In the genomic region with DNA sequence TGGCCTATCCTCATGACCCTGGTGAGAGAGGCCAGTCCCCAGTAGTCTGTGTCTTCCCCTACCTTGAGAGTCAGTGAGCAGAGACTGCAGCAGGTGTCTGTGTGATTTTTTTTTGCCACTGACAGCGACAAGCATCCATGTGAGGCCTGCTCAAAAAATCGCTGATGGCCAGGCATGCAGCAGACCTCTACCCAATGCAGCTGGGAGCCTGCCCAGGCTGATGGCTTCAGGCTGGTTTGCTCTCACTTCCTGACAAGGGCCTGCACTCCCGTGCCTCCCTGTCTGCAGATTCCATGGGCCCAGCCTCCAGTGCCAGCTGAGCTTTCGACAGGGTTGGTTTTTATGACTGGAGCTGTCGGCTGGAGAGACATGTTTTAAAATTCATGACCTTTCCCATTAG, we compare ENCODE assay signal across 12 mouse cellular contexts.
DNase-seq lines count a peak whose midpoint lies in the region; ATAC-seq lines count a peak whose summit lies in the region.
"Had no signal": no experiment of that assay in that cellular context is flagged by ENCODE, and none has a peak within 500 bp of the region (broad histone marks: within the 10 kb centered on the region; RNA-seq: fewer than 3 reads in every experiment).

No protein-coding gene starts in this region.

- H3K4me1 ChIP-seq in kidney, embryonic 16.5 days (ENCODE audit: insufficient read depth, low read length): peaks cover 22% of the 10 kb centered on the region
- H3K4me1 ChIP-seq in neural tube, embryonic 13.5 days (replicated peaks): peaks cover 27% of the 10 kb centered on the region
- H3K4me1 ChIP-seq: liver, embryonic 15.5 days had no signal

- 36% methylated on average over 5 of the region's 5 CpGs for WGBS in kidney, embryonic 16.5 days
- WGBS in neural tube, embryonic 13.5 days: 24% methylated on average over 5 of the region's 5 CpGs

- H3K4me3 ChIP-seq in kidney, embryonic 16.5 days (ENCODE audit: low read length): no peak overlapping the region
- no peak overlapping the region for H3K4me3 ChIP-seq in neural tube, embryonic 13.5 days
- H3K4me3 ChIP-seq: erythroblast, embryonic 14.5 days; liver, embryonic 15.5 days had no signal

- H3K36me3 ChIP-seq in kidney, embryonic 16.5 days (ENCODE audit: insufficient read depth, low read length): no peaks in the 10 kb centered on the region
- H3K36me3 ChIP-seq in neural tube, embryonic 13.5 days: no peaks in the 10 kb centered on the region
- H3K36me3 ChIP-seq: liver, embryonic 15.5 days had no signal

- H3K4me2 ChIP-seq in kidney, embryonic 16.5 days (replicated peaks; ENCODE audit: low read depth, low read length): no peak overlapping the region
- no peak overlapping the region for H3K4me2 ChIP-seq in neural tube, embryonic 13.5 days
- H3K4me2 ChIP-seq: hindbrain, embryonic 14.5 days; liver, embryonic 15.5 days had no signal

- peak; percentile 55 for DNase-seq in gastrocnemius, postnatal 14 days
- DNase-seq in gastrocnemius, adult 8-10 months (ENCODE audit: low spot score in 2 of 2): no peak
- DNase-seq in kidney, adult 8-10 months: no peak
- DNase-seq in neural tube, embryonic 10.5 days (ENCODE audit: extremely low spot score, low spot score): no peak
- DNase-seq: right cerebral cortex, postnatal 14 days; thymus, postnatal 36 days had no signal

- H3K9ac ChIP-seq in kidney, embryonic 16.5 days (replicated peaks; ENCODE audit: low read length): no peak overlapping the region
- H3K9ac ChIP-seq in neural tube, embryonic 13.5 days: 0 out of 2 replicates have a peak overlapping the region, but pooled peaks have one; percentile 1
- H3K9ac ChIP-seq: hindbrain, embryonic 14.5 days; liver, embryonic 15.5 days had no signal

- H3K9me3 ChIP-seq in kidney, embryonic 16.5 days (ENCODE audit: low read length): peaks cover 8% of the 10 kb centered on the region
- H3K9me3 ChIP-seq in neural tube, embryonic 13.5 days: no peaks in the 10 kb centered on the region
- H3K9me3 ChIP-seq: liver, embryonic 15.5 days had no signal

- peak overlapping the region; percentile 17; the same call in 1 of the 2 replicates for H3K27ac ChIP-seq in kidney, embryonic 16.5 days (ENCODE audit: low read length)
- peak overlapping the region; percentile 43; the same call in 1 of the 2 replicates for H3K27ac ChIP-seq in neural tube, embryonic 13.5 days (replicated peaks)
- H3K27ac ChIP-seq: hindbrain, embryonic 14.5 days; liver, embryonic 15.5 days had no signal

- intact Hi-C loops in gastrocnemius, postnatal 14 days (cut with DNase I; ENCODE audit: low total_unique reads): no loop called here

- no peaks in the 10 kb centered on the region for H3K27me3 ChIP-seq in kidney, embryonic 16.5 days (ENCODE audit: insufficient read depth, low read length)
- H3K27me3 ChIP-seq in neural tube, embryonic 13.5 days: no peaks in the 10 kb centered on the region
- H3K27me3 ChIP-seq: liver, embryonic 15.5 days had no signal

- no peak for ATAC-seq in kidney, embryonic 16.5 days (ENCODE audit: low FRiP score, low TSS enrichment)
- no peak for ATAC-seq in neural tube, embryonic 13.5 days (ENCODE audit: low read depth)
- no peak for ATAC-seq in erythroid progenitor cell, adult 5-6 weeks (replicated peaks; ENCODE audit: low FRiP score, poor library complexity, severe bottlenecking)
